Mouse (Mus musculus) kidney, adult 11 months (tissue): Measurements from ENCODE around the gene Prrx1.

Source experiments
- DNase-seq: peaks from one replicate; pipeline ENCODE4 v3.0.0; 2022

Gene Prrx1

GRCm38 (mm10) chr1:163311006-163311836 lies 2.3 kb downstream of the Prrx1 start:
- no peak for DNase-seq

GRCm38 (mm10) chr1:163310023-163310754 lies 3.3 kb downstream of the Prrx1 start:
- DNase-seq: no peak

GRCm38 (mm10) chr1:163309466-163309865 lies 4.0 kb downstream of the Prrx1 start:
- DNase-seq: no peak

GRCm38 (mm10) chr1:163308631-163309030 lies 4.9 kb downstream of the Prrx1 start:
- DNase-seq: no peak

GRCm38 (mm10) chr1:163307706-163308105 lies 5.8 kb downstream of the Prrx1 start:
- DNase-seq: no peak

- DNase-seq: no peak
Measured at GRCm38 (mm10) chr1:163305956-163306355, 7.6 kb downstream of the Prrx1 start.

GRCm38 (mm10) chr1:163304837-163305236 lies 8.7 kb downstream of the Prrx1 start:
- no peak for DNase-seq

- DNase-seq: no peak
Measured at GRCm38 (mm10) chr1:163302292-163302691, 11.2 kb downstream of the Prrx1 start.

- DNase-seq: no peak
Measured at GRCm38 (mm10) chr1:163293152-163293551, 20.4 kb downstream of the Prrx1 start.

GRCm38 (mm10) chr1:163291925-163292324 lies 21.6 kb downstream of the Prrx1 start:
- DNase-seq: no peak

GRCm38 (mm10) chr1:163289131-163289530 lies 24.4 kb downstream of the Prrx1 start:
- no peak for DNase-seq

- no peak for DNase-seq
Measured at GRCm38 (mm10) chr1:163285539-163285938, 28.0 kb downstream of the Prrx1 start.

- DNase-seq: peak; percentile 4
Measured at GRCm38 (mm10) chr1:163285136-163285535, 28.4 kb downstream of the Prrx1 start.

GRCm38 (mm10) chr1:163283980-163284635 lies 29.4 kb downstream of the Prrx1 start:
- DNase-seq: no peak

- no peak for DNase-seq
Measured at GRCm38 (mm10) chr1:163281450-163282198, 31.9 kb downstream of the Prrx1 start.

- no peak for DNase-seq
Measured at GRCm38 (mm10) chr1:163280842-163281122, 32.7 kb downstream of the Prrx1 start.

- DNase-seq: no peak
Measured at GRCm38 (mm10) chr1:163280097-163280841, 33.2 kb downstream of the Prrx1 start.

GRCm38 (mm10) chr1:163277069-163277468 lies 36.4 kb downstream of the Prrx1 start:
- no peak for DNase-seq

GRCm38 (mm10) chr1:163274919-163275318 lies 38.6 kb downstream of the Prrx1 start:
- no peak for DNase-seq

- no peak for DNase-seq
Measured at GRCm38 (mm10) chr1:163273132-163273531, 40.4 kb downstream of the Prrx1 start.

- DNase-seq: no peak
Measured at GRCm38 (mm10) chr1:163266853-163267538, 46.5 kb downstream of the Prrx1 start.

- no peak for DNase-seq
Measured at GRCm38 (mm10) chr1:163257298-163257697, 56.2 kb downstream of the Prrx1 start.
